Mouse (Mus musculus) kidney, adult 2 months (tissue): ENCODE data around the gene Rad23a. TPM values are rescaled to one million over a fixed set of nuclear protein-coding genes. Genes with fewer than 3 reads are reported as not detected.

Source experiments
- DNase-seq: peaks from one replicate; pipeline ENCODE4 v3.0.0; 2021
- H3K27ac ChIP-seq: fragments of 200-500 bp; 2 replicates; pipeline ENCODE4 v1.5.1; 2012; ENCODE audit warnings: low read depth, low read length, control low read depth, inconsistent platforms; ENCODE audit not compliant: insufficient read depth
- H3K27me3 ChIP-seq: fragments of 200-500 bp; replicated peaks from 2 replicates; pipeline ENCODE4 v1.6.1; 2012; ENCODE audit warnings: mild to moderate bottlenecking, moderate library complexity, low read length, inconsistent platforms; ENCODE audit not compliant: control insufficient read depth, insufficient read depth
- H3K36me3 ChIP-seq: fragments of 200-500 bp; 2 replicates; pipeline ENCODE4 v1.6.1; 2012; ENCODE audit warnings: mild to moderate bottlenecking, moderate library complexity, low read length, inconsistent platforms; ENCODE audit not compliant: control insufficient read depth, insufficient read depth
- H3K4me1 ChIP-seq: fragments of 200-500 bp; 2 replicates; pipeline ENCODE4 v1.6.1; 2011; ENCODE audit warnings: low read length; ENCODE audit not compliant: control insufficient read depth, insufficient read depth
- H3K4me3 ChIP-seq: fragments of 200-500 bp; 2 replicates; pipeline ENCODE4 v1.5.1; 2011; ENCODE audit warnings: mild to moderate bottlenecking, low read depth, low read length, control low read depth; ENCODE audit not compliant: insufficient read depth
- CTCF ChIP-seq: fragments of 200-500 bp; conservative IDR thresholded peaks from 2 replicates; pipeline ENCODE4 v1.5.1; 2011; ENCODE audit warnings: low read depth, mild to moderate bottlenecking, control low read depth, low read length, moderate library complexity, mixed read lengths; ENCODE audit not compliant: insufficient read depth, insufficient read length
- POLR2A ChIP-seq: fragments of 200-500 bp; IDR thresholded peaks from one replicate; pipeline ENCODE4 v1.6.1; 2011; ENCODE audit warnings: low read depth, low read length, control low read depth
- WGBS: fragments of 180-500 bp; shearing (Covaris S2); methylation state at CpG from one replicate; pipeline ENCODE4 v1.1.7; 2018; 5-methylcytosine and 5-hydroxymethylcytosine counted together
- polyA plus RNA-seq: library from polyadenylated mRNA; depleted of rRNA; stranded (reverse); fragments of >200 nt; gene quantifications from 2 replicates; pipeline ENCODE4 v1.2.3, GENCODE M21; 2012

The Rad23a gene
- polyA plus RNA-seq, 1 experiment = 73.0 TPM

- Histone ChIP-seq H3K27ac (no peak overlapping the region), H3K36me3 (no peaks in the 10 kb centered on the region), H3K4me3 (no peak overlapping the region), H3K27me3 (no peaks in the 10 kb centered on the region), H3K4me1 (0 out of 2 replicates have a peak, but pooled peaks cover 5% of the 10 kb centered on the region)
- WGBS = 94% methylated on average over 6 of the region's 6 CpGs
- DNase-seq = no peak
- TF ChIP-seq POLR2A (no peak), CTCF (no peak)
Observed at GRCm38 (mm10) chr8:84797971-84798370, 42.5 kb downstream of the Rad23a start.

- no peak for DNase-seq
- no peak overlapping the region for H3K27ac ChIP-seq
- no peaks in the 10 kb centered on the region for H3K27me3 ChIP-seq
- no peak overlapping the region for H3K4me3 ChIP-seq
- H3K36me3 ChIP-seq = no peaks in the 10 kb centered on the region
- H3K4me1 ChIP-seq = 0 out of 2 replicates have a peak, but pooled peaks cover 5% of the 10 kb centered on the region
- TF ChIP-seq CTCF = no peak
- no peak for TF ChIP-seq POLR2A
- WGBS = 92% methylated on average over 15 of the region's 15 CpGs
Observed at GRCm38 (mm10) chr8:84797256-84797797, 43.1 kb downstream of the Rad23a start.

GRCm38 (mm10) chr8:84794486-84794885 lies 46.0 kb downstream of the Rad23a start:
- Histone ChIP-seq H3K27ac (no peak overlapping the region), H3K4me3 (no peak overlapping the region), H3K27me3 (no peaks in the 10 kb centered on the region), H3K36me3 (no peaks in the 10 kb centered on the region), H3K4me1 (peaks cover 6% of the 10 kb centered on the region; the same call in 1 of the 2 replicates)
- DNase-seq = no peak
- WGBS = 76% methylated on average over 7 of the region's 7 CpGs
- no peak for TF ChIP-seq POLR2A
- no peak for TF ChIP-seq CTCF

- no peak for TF ChIP-seq CTCF
- TF ChIP-seq POLR2A = no peak
- 77% methylated on average over 13 of the region's 13 CpGs for WGBS
- H3K27me3 ChIP-seq = no peaks in the 10 kb centered on the region
- no peak overlapping the region for H3K27ac ChIP-seq
- no peaks in the 10 kb centered on the region for H3K36me3 ChIP-seq
- H3K4me3 ChIP-seq = no peak overlapping the region
- H3K4me1 ChIP-seq = peaks cover 10% of the 10 kb centered on the region
- DNase-seq = no peak
Observed at GRCm38 (mm10) chr8:84793791-84794485, 46.5 kb downstream of the Rad23a start.

- WGBS = 87% methylated on average over 9 of the region's 9 CpGs
- H3K4me3 ChIP-seq = no peak overlapping the region
- TF ChIP-seq CTCF (no peak), POLR2A (no peak)
- peaks cover 6% of the 10 kb centered on the region for H3K4me1 ChIP-seq
- no peak for DNase-seq
- H3K27ac ChIP-seq = no peak overlapping the region
- H3K36me3 ChIP-seq = no peaks in the 10 kb centered on the region
- no peaks in the 10 kb centered on the region for H3K27me3 ChIP-seq
Observed at GRCm38 (mm10) chr8:84793134-84793533, 47.3 kb downstream of the Rad23a start.

- TF ChIP-seq POLR2A (no peak), CTCF (no peak)
- Histone ChIP-seq H3K4me3 (no peak overlapping the region), H3K4me1 (peaks cover 8% of the 10 kb centered on the region), H3K36me3 (no peaks in the 10 kb centered on the region), H3K27me3 (no peaks in the 10 kb centered on the region), H3K27ac (no peak overlapping the region)
- WGBS = 75% methylated on average over 12 of the region's 12 CpGs
- DNase-seq = peak; percentile 17
Observed at GRCm38 (mm10) chr8:84792429-84792947, 48.0 kb downstream of the Rad23a start.

- Histone ChIP-seq H3K4me3 (no peak overlapping the region), H3K27ac (peak overlapping the region; percentile 45; the same call in 1 of the 2 replicates), H3K36me3 (no peaks in the 10 kb centered on the region), H3K4me1 (peaks cover 14% of the 10 kb centered on the region), H3K27me3 (no peaks in the 10 kb centered on the region)
- WGBS = 50% methylated on average over 2 of the region's 2 CpGs
- peak; percentile 26 for DNase-seq
- no peak for TF ChIP-seq CTCF
- no peak for TF ChIP-seq POLR2A
Observed at GRCm38 (mm10) chr8:84790537-84790936, 49.9 kb downstream of the Rad23a start.
